Mouse (Mus musculus): ENCODE measurements around the gene Hagh. TPM values are rescaled to one million over a fixed set of nuclear protein-coding genes. Genes with fewer than 3 reads are reported as not detected.

Hagh gene
- polyA plus RNA-seq, 1 experiment from 2014 or later, result 35.2 TPM

GRCm38 (mm10) chr17:24811211-24811610 lies 28.7 kb upstream of the Hagh start:
- Histone ChIP-seq H3K4me2 (replicated peaks; ENCODE audit: low read depth, low read length) (no peak overlapping the region), H3K9me3 (ENCODE audit: control insufficient read depth, low read depth, low read length) (no peaks in the 10 kb centered on the region), H3K4me1 (ENCODE audit: control insufficient read depth, insufficient read depth, low read length) (no peaks in the 10 kb centered on the region), H3K27me3 (ENCODE audit: control insufficient read depth, insufficient read depth, low read length) (no peaks in the 10 kb centered on the region), H3K27ac (ENCODE audit: low read length) (no peak overlapping the region), H3K36me3 (ENCODE audit: control insufficient read depth, insufficient read depth, low read length) (no peaks in the 10 kb centered on the region), H3K9ac (replicated peaks; ENCODE audit: low read depth, low read length) (no peak overlapping the region), H3K4me3 (ENCODE audit: low read depth, low read length) (no peak overlapping the region)
- WGBS, result 76% methylated on average over 3 of the region's 3 CpGs
- no peak for ATAC-seq (ENCODE audit: insufficient number of reproducible peaks, insufficient read depth, low FRiP score, low read depth)

GRCm38 (mm10) chr17:24812215-24812614 lies 27.7 kb upstream of the Hagh start:
- ATAC-seq (ENCODE audit: insufficient number of reproducible peaks, insufficient read depth, low FRiP score, low read depth), result no peak
- Histone ChIP-seq H3K9ac (replicated peaks; ENCODE audit: low read depth, low read length) (no peak overlapping the region), H3K9me3 (ENCODE audit: control insufficient read depth, low read depth, low read length) (no peaks in the 10 kb centered on the region), H3K27ac (ENCODE audit: low read length) (no peak overlapping the region), H3K4me3 (ENCODE audit: low read depth, low read length) (no peak overlapping the region), H3K4me2 (replicated peaks; ENCODE audit: low read depth, low read length) (no peak overlapping the region), H3K27me3 (ENCODE audit: control insufficient read depth, insufficient read depth, low read length) (no peaks in the 10 kb centered on the region), H3K4me1 (ENCODE audit: control insufficient read depth, insufficient read depth, low read length) (no peaks in the 10 kb centered on the region), H3K36me3 (ENCODE audit: control insufficient read depth, insufficient read depth, low read length) (no peaks in the 10 kb centered on the region)
- 26% methylated on average over 2 of the region's 2 CpGs for WGBS

GRCm38 (mm10) chr17:24815256-24815655 lies 24.7 kb upstream of the Hagh start:
- Histone ChIP-seq H3K4me2 (replicated peaks; ENCODE audit: low read depth, low read length) (no peak overlapping the region), H3K36me3 (ENCODE audit: control insufficient read depth, insufficient read depth, low read length) (no peaks in the 10 kb centered on the region)
- 80% methylated on average over 5 of the region's 5 CpGs for WGBS

GRCm38 (mm10) chr17:24817503-24817902 lies 22.4 kb upstream of the Hagh start:
- Histone ChIP-seq H3K9ac (replicated peaks; ENCODE audit: low read depth, low read length) (no peak overlapping the region), H3K27me3 (ENCODE audit: control insufficient read depth, insufficient read depth, low read length) (no peaks in the 10 kb centered on the region), H3K9me3 (ENCODE audit: control insufficient read depth, low read depth, low read length) (no peaks in the 10 kb centered on the region), H3K4me1 (ENCODE audit: control insufficient read depth, insufficient read depth, low read length) (no peaks in the 10 kb centered on the region), H3K27ac (ENCODE audit: low read length) (no peak overlapping the region), H3K4me3 (ENCODE audit: low read depth, low read length) (no peak overlapping the region), H3K4me2 (replicated peaks; ENCODE audit: low read depth, low read length) (no peak overlapping the region), H3K36me3 (ENCODE audit: control insufficient read depth, insufficient read depth, low read length) (no peaks in the 10 kb centered on the region)
- no peak for ATAC-seq (ENCODE audit: insufficient number of reproducible peaks, insufficient read depth, low FRiP score, low read depth)
- WGBS, result 38% methylated on average over 1 of the region's 1 CpGs

More at GRCm38 (mm10) chr17:24815256-24815655, 24.7 kb upstream of the Hagh start:
- Histone ChIP-seq H3K4me1 (ENCODE audit: control insufficient read depth, insufficient read depth, low read length) (no peaks in the 10 kb centered on the region), H3K9me3 (ENCODE audit: control insufficient read depth, low read depth, low read length) (no peaks in the 10 kb centered on the region), H3K4me3 (ENCODE audit: low read depth, low read length) (no peak overlapping the region), H3K27ac (ENCODE audit: low read length) (no peak overlapping the region), H3K27me3 (ENCODE audit: control insufficient read depth, insufficient read depth, low read length) (no peaks in the 10 kb centered on the region), H3K9ac (replicated peaks; ENCODE audit: low read depth, low read length) (no peak overlapping the region)
- ATAC-seq (ENCODE audit: insufficient number of reproducible peaks, insufficient read depth, low FRiP score, low read depth), result no peak

GRCm38 (mm10) chr17:24818172-24818571 lies 21.8 kb upstream of the Hagh start:
- Histone ChIP-seq H3K9me3 (ENCODE audit: control insufficient read depth, low read depth, low read length) (no peaks in the 10 kb centered on the region), H3K4me3 (ENCODE audit: low read depth, low read length) (no peak overlapping the region), H3K36me3 (ENCODE audit: control insufficient read depth, insufficient read depth, low read length) (no peaks in the 10 kb centered on the region), H3K27ac (ENCODE audit: low read length) (no peak overlapping the region), H3K9ac (replicated peaks; ENCODE audit: low read depth, low read length) (no peak overlapping the region), H3K27me3 (ENCODE audit: control insufficient read depth, insufficient read depth, low read length) (no peaks in the 10 kb centered on the region), H3K4me2 (replicated peaks; ENCODE audit: low read depth, low read length) (no peak overlapping the region), H3K4me1 (ENCODE audit: control insufficient read depth, insufficient read depth, low read length) (no peaks in the 10 kb centered on the region)
- no peak for ATAC-seq (ENCODE audit: insufficient number of reproducible peaks, insufficient read depth, low FRiP score, low read depth)
- WGBS, result 47% methylated on average over 6 of the region's 6 CpGs

- WGBS, result 47% methylated on average over 2 of the region's 2 CpGs
- H3K4me3 ChIP-seq (ENCODE audit: low read depth, low read length), result no peak overlapping the region
- H3K4me2 ChIP-seq (replicated peaks; ENCODE audit: low read depth, low read length), result no peak overlapping the region
- no peak overlapping the region for H3K9ac ChIP-seq (replicated peaks; ENCODE audit: low read depth, low read length)
- H3K9me3 ChIP-seq (ENCODE audit: control insufficient read depth, low read depth, low read length), result no peaks in the 10 kb centered on the region
- H3K36me3 ChIP-seq (ENCODE audit: control insufficient read depth, insufficient read depth, low read length), result no peaks in the 10 kb centered on the region
- H3K4me1 ChIP-seq (ENCODE audit: control insufficient read depth, insufficient read depth, low read length), result no peaks in the 10 kb centered on the region
- H3K27ac ChIP-seq (ENCODE audit: low read length), result no peak overlapping the region
- ATAC-seq (ENCODE audit: insufficient number of reproducible peaks, insufficient read depth, low FRiP score, low read depth), result no peak
- H3K27me3 ChIP-seq (ENCODE audit: control insufficient read depth, insufficient read depth, low read length), result no peaks in the 10 kb centered on the region
Measured at GRCm38 (mm10) chr17:24819469-24819868, 20.5 kb upstream of the Hagh start.

GRCm38 (mm10) chr17:24821351-24822280 lies 18.3 kb upstream of the Hagh start:
- Histone ChIP-seq H3K27ac (ENCODE audit: low read length) (no peak overlapping the region), H3K27me3 (ENCODE audit: control insufficient read depth, insufficient read depth, low read length) (no peaks in the 10 kb centered on the region), H3K9ac (replicated peaks; ENCODE audit: low read depth, low read length) (no peak overlapping the region), H3K4me2 (replicated peaks; ENCODE audit: low read depth, low read length) (no peak overlapping the region), H3K9me3 (ENCODE audit: control insufficient read depth, low read depth, low read length) (no peaks in the 10 kb centered on the region), H3K36me3 (ENCODE audit: control insufficient read depth, insufficient read depth, low read length) (no peaks in the 10 kb centered on the region), H3K4me3 (ENCODE audit: low read depth, low read length) (no peak overlapping the region), H3K4me1 (ENCODE audit: control insufficient read depth, insufficient read depth, low read length) (no peaks in the 10 kb centered on the region)
- WGBS, result 49% methylated on average over 3 of the region's 3 CpGs
- ATAC-seq (ENCODE audit: insufficient number of reproducible peaks, insufficient read depth, low FRiP score, low read depth), result no peak

- 52% methylated on average over 5 of the region's 5 CpGs for WGBS
- Histone ChIP-seq H3K4me3 (ENCODE audit: low read depth, low read length) (no peak overlapping the region), H3K4me2 (replicated peaks; ENCODE audit: low read depth, low read length) (no peak overlapping the region), H3K4me1 (ENCODE audit: control insufficient read depth, insufficient read depth, low read length) (no peaks in the 10 kb centered on the region), H3K27ac (ENCODE audit: low read length) (no peak overlapping the region), H3K27me3 (ENCODE audit: control insufficient read depth, insufficient read depth, low read length) (no peaks in the 10 kb centered on the region), H3K9me3 (ENCODE audit: control insufficient read depth, low read depth, low read length) (no peaks in the 10 kb centered on the region), H3K9ac (replicated peaks; ENCODE audit: low read depth, low read length) (no peak overlapping the region), H3K36me3 (ENCODE audit: control insufficient read depth, insufficient read depth, low read length) (no peaks in the 10 kb centered on the region)
- no peak for ATAC-seq (ENCODE audit: insufficient number of reproducible peaks, insufficient read depth, low FRiP score, low read depth)
Measured at GRCm38 (mm10) chr17:24840341-24840740, 398 bp downstream of the Hagh start.
